Mouse (Mus musculus) megakaryocyte, embryonic 14.5 days (primary cell): Measurements from ENCODE around the gene Smurf1.

ENCODE experiments used
- FLI1 ChIP-seq: IDR thresholded peaks from 2 replicates; pipeline ENCODE4 v1.6.1; 2012; ENCODE audit warnings: low read length, inconsistent platforms, mixed read lengths
- GATA1 ChIP-seq: IDR thresholded peaks from 3 replicates; pipeline ENCODE4 v1.6.1; 2012; ENCODE audit warnings: mixed read lengths, low read length, inconsistent platforms, borderline replicate concordance

- TF ChIP-seq GATA1 = no peak
- no peak for TF ChIP-seq FLI1
Observed at GRCm38 (mm10) chr5:145003362-145003761, 37.7 kb upstream of the Smurf1 start.
